Mouse (Mus musculus) bone marrow, adult 2 months (tissue): ENCODE data around the gene Fgfr2.

ENCODE experiments used
- CTCF ChIP-seq: fragments of 200-500 bp; IDR thresholded peaks from 2 replicates; pipeline ENCODE4 v1.5.1; 2011; ENCODE audit warnings: low read length, control low read depth; ENCODE audit not compliant: control insufficient read depth, insufficient read depth
- POLR2A ChIP-seq: fragments of 200-500 bp; IDR thresholded peaks from 2 replicates; pipeline ENCODE4 v1.6.1; 2011; ENCODE audit warnings: low read depth, mild to moderate bottlenecking, control low read depth, low read length, borderline replicate concordance; ENCODE audit not compliant: control insufficient read depth

GRCm38 (mm10) chr7:130553321-130553720 is 2569.8 kb downstream of the Fgfr2 start:
- TF ChIP-seq POLR2A = no peak
- no peak for TF ChIP-seq CTCF
